Mouse (Mus musculus) intestine, postnatal 0 days (tissue): ENCODE data around the gene Hoxb7. TPM values are rescaled to one million over a fixed set of nuclear protein-coding genes. Genes with fewer than 3 reads are reported as not detected.

ENCODE experiments used
- ATAC-seq: fragments of 200-750 bp; cut with Nextera tagmentation; 2 replicates; pipeline ENCODE4 v1.8.0; 2017; ENCODE audit warnings: mild to moderate bottlenecking, moderate TSS enrichment, moderate library complexity
- H3K27ac ChIP-seq: fragments of 300-500 bp; sonication (generic); 2 replicates; pipeline ENCODE4 v1.5.1; 2014; ENCODE audit warnings: mild to moderate bottlenecking, low read depth, low read length, moderate library complexity
- H3K27me3 ChIP-seq: fragments of 300-500 bp; sonication (generic); replicated peaks from 2 replicates; pipeline ENCODE4 v1.6.1; 2014; ENCODE audit warnings: low read length, mixed read lengths; ENCODE audit not compliant: control insufficient read depth, insufficient read depth
- H3K36me3 ChIP-seq: fragments of 300-500 bp; sonication (generic); 2 replicates; pipeline ENCODE4 v1.6.1; 2014; ENCODE audit warnings: mild to moderate bottlenecking, moderate library complexity; ENCODE audit not compliant: control insufficient read depth, insufficient read depth
- H3K4me1 ChIP-seq: fragments of 300-500 bp; sonication (generic); replicated peaks from 2 replicates; pipeline ENCODE4 v1.6.1; 2014; ENCODE audit warnings: antibody characterized with exemption, low read length, mixed read lengths; ENCODE audit not compliant: control insufficient read depth, insufficient read depth
- H3K4me2 ChIP-seq: fragments of 300-500 bp; sonication (generic); replicated peaks from 2 replicates; pipeline ENCODE4 v1.6.1; 2014; ENCODE audit warnings: low read depth, mild to moderate bottlenecking, moderate library complexity
- H3K4me3 ChIP-seq: fragments of 300-500 bp; sonication (generic); 2 replicates; pipeline ENCODE4 v1.5.1; 2014; ENCODE audit warnings: low read depth, low read length
- H3K9ac ChIP-seq: fragments of 300-500 bp; sonication (generic); 2 replicates; pipeline ENCODE4 v1.6.1; 2014; ENCODE audit warnings: mild to moderate bottlenecking, low read depth, low read length
- H3K9me3 ChIP-seq: fragments of 300-500 bp; sonication (generic); 2 replicates; pipeline ENCODE4 v1.6.1; 2016; ENCODE audit warnings: mixed run types; ENCODE audit not compliant: control insufficient read depth
- CTCF ChIP-seq: sonication (generic); IDR thresholded peaks from 2 replicates; pipeline ENCODE4 v1.5.1; 2016; ENCODE audit warnings: low read depth, mild to moderate bottlenecking, control low read depth, antibody characterized with exemption, moderate library complexity
- WGBS: fragments of 180-500 bp; shearing (Covaris S2); extraction: QIAGEN DNeasy Blood & Tissue Kit; methylation state at CpG from one replicate; pipeline ENCODE4 v1.1.7; 2014; 5-methylcytosine and 5-hydroxymethylcytosine counted together
- polyA plus RNA-seq: library from polyadenylated mRNA; unstranded; fragments of >200 nt; fragmentation: Nextera tagmentation; extraction: Ambion mirVana; gene quantifications from 2 replicates; pipeline ENCODE4 v1.2.1, GENCODE M21; 2015

Gene Hoxb7
- polyA plus RNA-seq, 1 experiment from 2014 or later: 8.5 TPM

- ATAC-seq: no peak
- Histone ChIP-seq H3K27ac (no peak overlapping the region), H3K4me3 (no peak overlapping the region), H3K4me2 (no peak overlapping the region), H3K4me1 (no peaks in the 10 kb centered on the region), H3K36me3 (no peaks in the 10 kb centered on the region), H3K9me3 (no peaks in the 10 kb centered on the region), H3K9ac (no peak overlapping the region), H3K27me3 (peaks cover 67% of the 10 kb centered on the region)
- 43% methylated on average over 21 of the region's 21 CpGs for WGBS
- TF ChIP-seq CTCF: no peak
Measured at GRCm38 (mm10) chr11:96289293-96289692, 2.9 kb downstream of the Hoxb7 start.

GRCm38 (mm10) chr11:96289837-96290236, 3.4 kb downstream of the Hoxb7 start:
- no peak for ATAC-seq
- Histone ChIP-seq H3K4me3 (no peak overlapping the region), H3K27ac (no peak overlapping the region), H3K27me3 (peaks cover 69% of the 10 kb centered on the region), H3K4me1 (no peaks in the 10 kb centered on the region), H3K9me3 (no peaks in the 10 kb centered on the region), H3K36me3 (no peaks in the 10 kb centered on the region), H3K9ac (no peak overlapping the region), H3K4me2 (no peak overlapping the region)
- WGBS: 38% methylated on average over 6 of the region's 6 CpGs
- no peak for TF ChIP-seq CTCF

GRCm38 (mm10) chr11:96290705-96291355, 4.4 kb downstream of the Hoxb7 start:
- Histone ChIP-seq H3K4me3 (no peak overlapping the region), H3K27ac (no peak overlapping the region), H3K9ac (no peak overlapping the region), H3K4me2 (no peak overlapping the region), H3K9me3 (no peaks in the 10 kb centered on the region), H3K4me1 (no peaks in the 10 kb centered on the region), H3K27me3 (peaks cover 77% of the 10 kb centered on the region), H3K36me3 (no peaks in the 10 kb centered on the region)
- TF ChIP-seq CTCF: no peak
- 32% methylated on average over 17 of the region's 17 CpGs for WGBS
- no peak for ATAC-seq

DNA sequence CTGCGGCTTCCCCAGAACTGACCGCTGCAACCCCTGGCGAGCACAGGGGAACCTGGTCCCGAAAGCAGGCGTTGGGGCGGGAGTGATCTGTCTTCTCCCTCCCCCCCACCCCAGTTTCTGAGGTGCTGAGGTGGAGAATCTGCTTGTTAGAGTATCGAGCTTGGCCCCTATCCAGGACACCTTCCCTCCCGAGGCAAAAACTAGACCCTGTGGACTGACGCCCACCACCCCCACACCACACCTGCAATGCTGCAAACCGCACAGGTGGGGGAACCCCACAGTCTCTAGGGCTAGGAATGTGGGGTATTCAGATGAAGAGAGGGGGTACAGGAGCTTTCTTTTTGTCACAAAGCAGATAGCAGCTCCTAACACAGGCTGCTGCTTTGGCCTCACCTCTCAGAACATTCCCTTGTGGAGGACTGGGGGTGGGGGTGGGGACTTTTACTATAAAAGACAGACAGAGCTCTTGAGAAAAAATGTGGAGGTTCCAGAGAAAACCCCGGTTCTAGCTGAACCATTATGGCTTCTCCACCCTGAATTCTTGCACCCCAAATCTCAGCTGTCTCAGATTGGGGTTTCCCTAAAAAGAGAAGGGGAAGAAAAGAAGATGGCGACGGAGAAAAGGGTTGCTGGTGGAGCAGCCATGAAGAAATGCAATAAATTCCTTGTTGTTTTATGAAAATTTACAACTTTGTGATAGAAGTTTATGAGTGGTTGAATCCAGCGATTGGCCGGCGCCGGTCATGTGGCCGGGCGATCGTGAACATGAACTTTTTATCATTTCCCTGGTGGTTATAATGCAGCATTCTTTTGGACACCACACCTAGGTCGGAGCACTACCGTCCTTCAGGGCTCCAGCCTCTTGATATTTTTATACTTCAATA, 5.5 kb downstream of the Hoxb7 start, which contains the start of gene Hoxb6:
TSS of gene Hoxb6 (plus strand) at position 796 of the 884 bp plus-strand sequence.
- peaks cover 75% of the 10 kb centered on the region for H3K27me3 ChIP-seq
- H3K9ac ChIP-seq: peak within 1 kb of the TSS; percentile 51
- H3K4me3 ChIP-seq: peak within 1 kb of the TSS; percentile 46
- peak within 1 kb of the TSS; percentile 78 for H3K27ac ChIP-seq
- H3K4me1 ChIP-seq: no peaks in the 10 kb centered on the region
- WGBS: 9% methylated on average over 22 of the region's 22 CpGs
- no peak for ATAC-seq
- peak within 1 kb of the TSS; percentile 63 for H3K4me2 ChIP-seq
- H3K9me3 ChIP-seq: no peaks in the 10 kb centered on the region
- TF ChIP-seq CTCF: no peak
- no peaks in the 10 kb centered on the region for H3K36me3 ChIP-seq

DNA sequence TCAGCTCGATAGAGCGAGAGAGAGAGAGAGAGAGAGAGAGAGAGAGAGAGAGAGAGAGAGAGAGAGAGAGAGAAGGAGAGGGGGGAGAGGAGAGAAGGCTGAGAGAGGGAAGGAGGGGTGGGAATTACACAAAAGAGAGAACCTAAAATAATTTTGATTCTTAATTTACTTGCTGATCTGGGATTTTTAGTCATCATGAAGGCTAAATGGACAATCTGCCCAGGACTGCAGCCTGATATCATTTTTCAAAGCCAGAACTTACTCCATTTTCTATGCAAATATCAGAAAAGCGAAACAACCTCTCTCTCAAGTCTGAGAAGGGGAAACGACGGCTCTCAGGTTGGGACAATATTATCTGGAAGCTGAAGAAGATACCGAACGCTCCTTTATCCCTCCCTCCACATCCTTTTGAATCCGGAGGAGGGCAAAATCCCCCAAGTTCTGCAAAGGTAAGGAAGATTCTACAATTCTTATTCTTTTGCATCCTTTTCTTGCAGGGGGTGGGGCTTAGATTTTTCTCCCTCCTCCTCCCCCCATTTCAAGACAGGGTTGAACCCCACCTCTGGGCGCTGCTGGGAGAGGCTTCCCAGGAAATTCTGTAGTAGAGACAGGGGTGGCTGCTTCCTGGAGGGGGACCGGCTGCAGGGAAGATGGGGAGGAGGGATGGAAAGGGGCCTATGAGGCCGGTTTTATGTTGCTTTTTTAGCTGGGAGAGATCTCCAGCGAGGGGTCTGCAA, 6.3 kb downstream of the Hoxb7 start:
- ATAC-seq: no peak
- Histone ChIP-seq H3K27ac (peak overlapping the region; percentile 70), H3K9ac (peak overlapping the region; percentile 51), H3K4me3 (peak overlapping the region; percentile 46), H3K27me3 (peaks cover 75% of the 10 kb centered on the region), H3K4me2 (peak overlapping the region; percentile 63), H3K36me3 (no peaks in the 10 kb centered on the region), H3K4me1 (no peaks in the 10 kb centered on the region), H3K9me3 (no peaks in the 10 kb centered on the region)
- whole genome bisulfite sequencing: 8% methylated on average over 12 of the region's 12 CpGs
- TF ChIP-seq CTCF: no peak
